9 mouse cellular contexts compared by ENCODE assay signal in genomic region chr16:25533206-25533580, GRCm38 (mm10).
A peak's percentile ranks its signal among the peaks of the same experiment; 100 is the strongest.
DNase-seq lines count a peak whose midpoint lies in the region; ATAC-seq and TF ChIP-seq lines count a peak whose summit lies in the region.
"Had no signal": no experiment of that assay in that cellular context is flagged by ENCODE, and none has a peak within 500 bp of the region (broad histone marks: within the 10 kb centered on the region; RNA-seq: fewer than 3 reads in every experiment).

No protein-coding gene starts in this region.

- H3K27ac ChIP-seq in forebrain, embryonic 13.5 days: no peak overlapping the region
- H3K27ac ChIP-seq in forebrain, embryonic 11.5 days (ENCODE audit: low read depth, low read length): no peak overlapping the region
- H3K27ac ChIP-seq in midbrain, postnatal 0 days (ENCODE audit: low read depth, low read length): no peak overlapping the region
- no peak overlapping the region for H3K27ac ChIP-seq in midbrain, embryonic 16.5 days (ENCODE audit: low read length)

- ATAC-seq in forebrain, embryonic 13.5 days: 0 out of 2 replicates have a peak, but pooled peaks have one; percentile 19
- no peak for ATAC-seq in forebrain, embryonic 11.5 days (replicated peaks; ENCODE audit: low FRiP score)
- ATAC-seq in midbrain, postnatal 0 days (ENCODE audit: low FRiP score): no peak
- no peak for ATAC-seq in midbrain, embryonic 16.5 days

- H3K9ac ChIP-seq in forebrain, embryonic 13.5 days: no peak overlapping the region
- no peak overlapping the region for H3K9ac ChIP-seq in forebrain, embryonic 11.5 days (ENCODE audit: low read length)
- no peak overlapping the region for H3K9ac ChIP-seq in midbrain, postnatal 0 days (replicated peaks; ENCODE audit: low read length, poor library complexity, severe bottlenecking)
- no peak overlapping the region for H3K9ac ChIP-seq in midbrain, embryonic 16.5 days (ENCODE audit: low read depth, low read length)

- no peaks in the 10 kb centered on the region for H3K4me1 ChIP-seq in forebrain, embryonic 13.5 days
- H3K4me1 ChIP-seq in forebrain, embryonic 11.5 days (replicated peaks; ENCODE audit: control insufficient read depth, insufficient read depth, low read length): no peaks in the 10 kb centered on the region
- no peaks in the 10 kb centered on the region for H3K4me1 ChIP-seq in midbrain, postnatal 0 days (ENCODE audit: insufficient read depth, low read length)
- H3K4me1 ChIP-seq in midbrain, embryonic 16.5 days (ENCODE audit: control insufficient read depth, insufficient read depth, low read length): no peaks in the 10 kb centered on the region
- H3K4me1 ChIP-seq: megakaryocyte, embryonic 14.5 days had no signal

- H3K4me3 ChIP-seq in forebrain, embryonic 13.5 days: no peak overlapping the region
- H3K4me3 ChIP-seq in forebrain, embryonic 11.5 days (ENCODE audit: low read depth, low read length): no peak overlapping the region
- H3K4me3 ChIP-seq in midbrain, postnatal 0 days (ENCODE audit: low read depth, low read length): no peak overlapping the region
- H3K4me3 ChIP-seq in midbrain, embryonic 16.5 days (ENCODE audit: low read depth, low read length): no peak overlapping the region
- H3K4me3 ChIP-seq: megakaryocyte, embryonic 14.5 days had no signal

- WGBS in forebrain, embryonic 13.5 days: 83% methylated on average over 4 of the region's 4 CpGs
- 77% methylated on average over 4 of the region's 4 CpGs for WGBS in forebrain, embryonic 11.5 days
- WGBS in midbrain, postnatal 0 days: 66% methylated on average over 4 of the region's 4 CpGs
- 87% methylated on average over 4 of the region's 4 CpGs for WGBS in midbrain, embryonic 16.5 days

- no peaks in the 10 kb centered on the region for H3K9me3 ChIP-seq in forebrain, embryonic 13.5 days (replicated peaks)
- no peaks in the 10 kb centered on the region for H3K9me3 ChIP-seq in forebrain, embryonic 11.5 days (ENCODE audit: control insufficient read depth, low read length)
- no peaks in the 10 kb centered on the region for H3K9me3 ChIP-seq in midbrain, postnatal 0 days (ENCODE audit: low read length)
- no peaks in the 10 kb centered on the region for H3K9me3 ChIP-seq in midbrain, embryonic 16.5 days (replicated peaks; ENCODE audit: control insufficient read depth, low read length, poor library complexity, severe bottlenecking)
- H3K9me3 ChIP-seq: megakaryocyte, embryonic 14.5 days had no signal

- H3K27me3 ChIP-seq in forebrain, embryonic 13.5 days: no peaks in the 10 kb centered on the region
- H3K27me3 ChIP-seq in forebrain, embryonic 11.5 days (ENCODE audit: control insufficient read depth, insufficient read depth, low read length): no peaks in the 10 kb centered on the region
- no peaks in the 10 kb centered on the region for H3K27me3 ChIP-seq in midbrain, postnatal 0 days (ENCODE audit: insufficient read depth, low read length)
- H3K27me3 ChIP-seq in midbrain, embryonic 16.5 days (ENCODE audit: control insufficient read depth, insufficient read depth, low read depth, low read length): no peaks in the 10 kb centered on the region
- H3K27me3 ChIP-seq: megakaryocyte, embryonic 14.5 days had no signal

- no peak for DNase-seq in forebrain, embryonic 11.5 days (ENCODE audit: low spot score)
- DNase-seq in midbrain, postnatal 0 days (ENCODE audit: low spot score): peak; percentile 89
- peak; percentile 36 to 68 for DNase-seq in gastrocnemius, postnatal 36 days
- peak; percentile 6 for DNase-seq in right cerebral cortex, postnatal 14 days
- DNase-seq in B cell, adult 2 months: no peak
- DNase-seq in yolk sac, embryonic 10.5 days (ENCODE audit: low spot score): no peak

- intact Hi-C loops in gastrocnemius, postnatal 36 days (cut with DNase I): loop anchor here (5.0 to 10.0 kb wide), 2 partner anchors 152 to 156 kb away; partner anchors contain the start of gene Trp63

- H3K4me2 ChIP-seq in forebrain, embryonic 13.5 days: no peak overlapping the region
- no peak overlapping the region for H3K4me2 ChIP-seq in forebrain, embryonic 11.5 days (ENCODE audit: low read depth, low read length, severe bottlenecking)
- H3K4me2 ChIP-seq in midbrain, postnatal 0 days (ENCODE audit: low read depth, low read length, poor library complexity, severe bottlenecking): no peak overlapping the region
- no peak overlapping the region for H3K4me2 ChIP-seq in midbrain, embryonic 16.5 days (ENCODE audit: low read length)

- H3K36me3 ChIP-seq in forebrain, embryonic 13.5 days (ENCODE audit: poor library complexity, severe bottlenecking): no peaks in the 10 kb centered on the region
- no peaks in the 10 kb centered on the region for H3K36me3 ChIP-seq in forebrain, embryonic 11.5 days (ENCODE audit: control insufficient read depth, insufficient read depth, low read length)
- H3K36me3 ChIP-seq in midbrain, postnatal 0 days (ENCODE audit: insufficient read depth, low read length): no peaks in the 10 kb centered on the region
- no peaks in the 10 kb centered on the region for H3K36me3 ChIP-seq in midbrain, embryonic 16.5 days (ENCODE audit: control insufficient read depth, insufficient read depth, low read length)

- TF ChIP-seq CTCF in midbrain, postnatal 0 days (IDR thresholded peaks at IDR 0.05): no peak

Comparison
In these comparisons a context has a peak if more than half of its experiments do, and no peak if none do; other contexts are left out.
1. DNase-seq: peak in midbrain, postnatal 0 days (single experiment), gastrocnemius, postnatal 36 days (2 of 2) and right cerebral cortex, postnatal 14 days (single experiment); none in forebrain, embryonic 11.5 days (single experiment), B cell, adult 2 months (0 of 2) and yolk sac, embryonic 10.5 days (single experiment).